Mouse (Mus musculus): ENCODE results near the gene Tet3.

- no peak for TF ChIP-seq TAL1 (IDR thresholded peaks at IDR 0.05; ENCODE audit: low read length)
- TF ChIP-seq GATA1 (IDR thresholded peaks at IDR 0.05; ENCODE audit: low read length), result no peak
Measured at GRCm38 (mm10) chr6:83361523-83362248, 97.2 kb downstream of the Tet3 start.
